In genomic region chr15:101298550-101298949, GRCm38 (mm10) we compare ENCODE assay signal across 10 mouse cellular contexts. TPM values are rescaled to one million over a fixed set of nuclear protein-coding genes. Genes with fewer than 3 reads are reported as not detected.
DNase-seq lines count a peak whose midpoint lies in the region; ATAC-seq lines count a peak whose summit lies in the region.
"Had no signal": no experiment of that assay in that cellular context is flagged by ENCODE, and none has a peak within 500 bp of the region (broad histone marks: within the 10 kb centered on the region; RNA-seq: fewer than 3 reads in every experiment).

No protein-coding gene starts in this region.

- peaks cover 22% of the 10 kb centered on the region for H3K4me1 ChIP-seq in heart, embryonic 11.5 days (ENCODE audit: control insufficient read depth, insufficient read depth, low read length)
- no peaks in the 10 kb centered on the region for H3K4me1 ChIP-seq in forebrain, embryonic 14.5 days (ENCODE audit: control insufficient read depth, insufficient read depth, low read length)
- H3K4me1 ChIP-seq in liver, embryonic 11.5 days (replicated peaks; ENCODE audit: control insufficient read depth, insufficient read depth, low read length): peaks cover 11% of the 10 kb centered on the region

- H3K27me3 ChIP-seq in heart, embryonic 11.5 days (ENCODE audit: control insufficient read depth, insufficient read depth, low read length): no peaks in the 10 kb centered on the region
- H3K27me3 ChIP-seq in forebrain, embryonic 14.5 days (replicated peaks; ENCODE audit: control insufficient read depth, insufficient read depth, low read length): no peaks in the 10 kb centered on the region
- no peaks in the 10 kb centered on the region for H3K27me3 ChIP-seq in liver, embryonic 11.5 days (replicated peaks; ENCODE audit: control insufficient read depth, insufficient read depth, low read length)

- H3K36me3 ChIP-seq in heart, embryonic 11.5 days (ENCODE audit: control insufficient read depth, insufficient read depth, low read length): no peaks in the 10 kb centered on the region
- no peaks in the 10 kb centered on the region for H3K36me3 ChIP-seq in forebrain, embryonic 14.5 days (ENCODE audit: control insufficient read depth, insufficient read depth, low read length)
- H3K36me3 ChIP-seq in liver, embryonic 11.5 days (ENCODE audit: control insufficient read depth, insufficient read depth, low read length): no peaks in the 10 kb centered on the region

- H3K27ac ChIP-seq in heart, embryonic 11.5 days (ENCODE audit: low read depth, low read length): no peak overlapping the region
- H3K27ac ChIP-seq in forebrain, embryonic 14.5 days (ENCODE audit: low read depth, low read length): no peak overlapping the region
- no peak overlapping the region for H3K27ac ChIP-seq in liver, embryonic 11.5 days (ENCODE audit: low read depth, low read length)
- H3K27ac ChIP-seq: liver, embryonic 14.5 days had no signal

- H3K9ac ChIP-seq in heart, embryonic 11.5 days (ENCODE audit: low read depth, low read length): no peak overlapping the region
- no peak overlapping the region for H3K9ac ChIP-seq in forebrain, embryonic 14.5 days (ENCODE audit: low read length)
- H3K9ac ChIP-seq in liver, embryonic 11.5 days (ENCODE audit: low read depth, low read length): no peak overlapping the region
- H3K9ac ChIP-seq: liver, embryonic 14.5 days had no signal

- H3K4me2 ChIP-seq in heart, embryonic 11.5 days: peak overlapping the region; percentile 51
- peak overlapping the region; percentile 18; the same call in 1 of the 2 replicates for H3K4me2 ChIP-seq in forebrain, embryonic 14.5 days (ENCODE audit: low read length)
- peak overlapping the region; percentile 16; the same call in 1 of the 2 replicates for H3K4me2 ChIP-seq in liver, embryonic 11.5 days

- H3K9me3 ChIP-seq in heart, embryonic 11.5 days (replicated peaks; ENCODE audit: control insufficient read depth, low read length): no peaks in the 10 kb centered on the region
- H3K9me3 ChIP-seq in forebrain, embryonic 14.5 days (replicated peaks; ENCODE audit: control insufficient read depth, low read length): no peaks in the 10 kb centered on the region
- H3K9me3 ChIP-seq in liver, embryonic 11.5 days (ENCODE audit: control insufficient read depth, low read length): no peaks in the 10 kb centered on the region

- no peak for ATAC-seq in heart, embryonic 11.5 days (replicated peaks; ENCODE audit: insufficient number of reproducible peaks, low FRiP score, low TSS enrichment)
- ATAC-seq in forebrain, embryonic 14.5 days: no peak
- no peak for ATAC-seq in liver, embryonic 11.5 days (replicated peaks; ENCODE audit: low FRiP score)

- 0 out of 2 replicates have a peak overlapping the region, but pooled peaks have one; percentile 8 for H3K4me3 ChIP-seq in heart, embryonic 11.5 days (ENCODE audit: low read depth, low read length)
- no peak overlapping the region for H3K4me3 ChIP-seq in forebrain, embryonic 14.5 days (ENCODE audit: low read depth, low read length)
- no peak overlapping the region for H3K4me3 ChIP-seq in liver, embryonic 11.5 days (ENCODE audit: low read depth, low read length)

- no peak for DNase-seq in heart, adult 9 months (ENCODE audit: low spot score in 2 of 2)
- DNase-seq in R1 (ENCODE audit: low read depth, low spot score): peak; percentile 78
- peak; percentile 48 for DNase-seq in forebrain, embryonic 14.5 days (ENCODE audit: low spot score)
- DNase-seq in liver, embryonic 11.5 days (ENCODE audit: low spot score): no peak
- no peak for DNase-seq in urinary bladder, adult 18-20 months (ENCODE audit: low spot score in 2 of 2)
- no peak for DNase-seq in layer of hippocampus, adult 9-11 months
- DNase-seq in layer of hippocampus, adult 9-10 months (ENCODE audit: low spot score): no peak
- DNase-seq: gastrocnemius, postnatal 25 days had no signal

- 22% methylated on average over 7 of the region's 7 CpGs for WGBS in heart, embryonic 11.5 days (ENCODE audit: insufficient replicate concordance)
- WGBS in forebrain, embryonic 14.5 days: 14% methylated on average over 7 of the region's 7 CpGs
- 27% methylated on average over 7 of the region's 7 CpGs for WGBS in liver, embryonic 11.5 days

RNA-seq across cellular contexts. Expression of gene 6030408B16Rik, which starts 5.5 kb away (rescaled TPM):
- 1.3 and 2.2 TPM in 2 replicates for polyA plus RNA-seq in heart, embryonic 11.5 days (2014; fragmentation: Nextera tagmentation; extraction: Ambion mirVana)
- polyA plus RNA-seq in forebrain, embryonic 14.5 days (2014; fragmentation: Nextera tagmentation; extraction: Ambion mirVana): 0.25 TPM in 2 replicates
- 0.58 and 0.94 TPM in 2 replicates for polyA plus RNA-seq in liver, embryonic 11.5 days (2014; fragmentation: Nextera tagmentation; extraction: Ambion mirVana)

RNA-seq across cellular contexts. Expression of gene Atg101, which starts 14.5 kb away (rescaled TPM):
- polyA plus RNA-seq in heart, embryonic 11.5 days (2014; fragmentation: Nextera tagmentation; extraction: Ambion mirVana): 49.4 and 50.1 TPM in 2 replicates
- 82.3 and 83.1 TPM in 2 replicates for polyA plus RNA-seq in forebrain, embryonic 14.5 days (2014; fragmentation: Nextera tagmentation; extraction: Ambion mirVana)
- 52.6 and 54.9 TPM in 2 replicates for polyA plus RNA-seq in liver, embryonic 11.5 days (2014; fragmentation: Nextera tagmentation; extraction: Ambion mirVana)

RNA-seq across cellular contexts. Expression of gene Nr4a1, which starts 44.5 kb away (rescaled TPM):
- polyA plus RNA-seq in heart, embryonic 11.5 days (2014; fragmentation: Nextera tagmentation; extraction: Ambion mirVana): 7.5 and 8.1 TPM in 2 replicates
- polyA plus RNA-seq in forebrain, embryonic 14.5 days (2014; fragmentation: Nextera tagmentation; extraction: Ambion mirVana): 2.1 and 2.9 TPM in 2 replicates
- polyA plus RNA-seq in liver, embryonic 11.5 days (2014; fragmentation: Nextera tagmentation; extraction: Ambion mirVana): 1.8 and 2.4 TPM in 2 replicates

Comparison
In these comparisons a context has a peak if more than half of its experiments do, and no peak if none do; other contexts are left out.
1. DNase-seq: peak in R1 (single experiment) and forebrain, embryonic 14.5 days (single experiment); none in heart, adult 9 months (0 of 2), liver, embryonic 11.5 days (single experiment), urinary bladder, adult 18-20 months (0 of 2), layer of hippocampus, adult 9-11 months (single experiment) and layer of hippocampus, adult 9-10 months (single experiment).
2. Peak in every context shown above with its lines, with median percentiles within 50 percentile points of each other: H3K4me2 ChIP-seq.